Mouse (Mus musculus) embryonic fibroblast, embryonic 13.5 days (primary cell): ENCODE measurements around the gene Scg3. TPM values are rescaled to one million over a fixed set of nuclear protein-coding genes. Genes with fewer than 3 reads are reported as not detected.
A peak's percentile ranks its signal among the peaks of the same experiment; 100 is the strongest.
"Not testable (repeated sequence)": the region's sequence is repeated elsewhere in the genome, so short reads cannot be mapped to it uniquely, and the experiment has no call there.

Source experiments
- H3K27ac ChIP-seq: 2 replicates; pipeline ENCODE4 v1.5.1; 2012; ENCODE audit warnings: low read length, control low read depth, inconsistent platforms; ENCODE audit not compliant: insufficient read depth
- H3K4me1 ChIP-seq: 2 replicates; pipeline ENCODE4 v1.6.1; 2011; ENCODE audit warnings: low read length; ENCODE audit not compliant: control insufficient read depth, insufficient read depth
- H3K4me3 ChIP-seq: 2 replicates; pipeline ENCODE4 v1.5.1; 2011; ENCODE audit warnings: mild to moderate bottlenecking, control low read depth, low read length; ENCODE audit not compliant: insufficient read depth
- CTCF ChIP-seq: IDR thresholded peaks from 2 replicates; pipeline ENCODE4 v1.5.1; 2011; ENCODE audit warnings: mild to moderate bottlenecking, control low read depth, low read length, moderate library complexity, borderline replicate concordance; ENCODE audit not compliant: insufficient read depth
- POLR2A ChIP-seq: IDR thresholded peaks from 2 replicates; pipeline ENCODE4 v1.6.1; 2011; ENCODE audit warnings: low read depth, mild to moderate bottlenecking, control low read depth, low read length, moderate library complexity
- polyA plus RNA-seq: library from polyadenylated mRNA; stranded (reverse); fragments of >200 nt; gene quantifications from 2 replicates; pipeline ENCODE4 v1.2.4, GENCODE M21; 2011; ENCODE audit warnings: low read depth; ENCODE audit not compliant: missing spikeins, insufficient read length

Scg3 gene
- polyA plus RNA-seq, 1 experiment, result 0.46 TPM

GRCm38 (mm10) chr9:75630823-75631454 lies 52.9 kb downstream of the Scg3 start:
- Histone ChIP-seq H3K27ac (no peak overlapping the region), H3K4me3 (no peak overlapping the region), H3K4me1 (0 out of 2 replicates have a peak, but pooled peaks cover 2% of the 10 kb centered on the region)
- TF ChIP-seq POLR2A (no peak), CTCF (no peak)

GRCm38 (mm10) chr9:75626308-75626604 lies 57.6 kb downstream of the Scg3 start:
- no peaks in the 10 kb centered on the region for H3K4me1 ChIP-seq
- no peak overlapping the region for H3K27ac ChIP-seq
- H3K4me3 ChIP-seq, result peak overlapping the region; percentile 82
- no peak for TF ChIP-seq CTCF
- no peak for TF ChIP-seq POLR2A

DNA sequence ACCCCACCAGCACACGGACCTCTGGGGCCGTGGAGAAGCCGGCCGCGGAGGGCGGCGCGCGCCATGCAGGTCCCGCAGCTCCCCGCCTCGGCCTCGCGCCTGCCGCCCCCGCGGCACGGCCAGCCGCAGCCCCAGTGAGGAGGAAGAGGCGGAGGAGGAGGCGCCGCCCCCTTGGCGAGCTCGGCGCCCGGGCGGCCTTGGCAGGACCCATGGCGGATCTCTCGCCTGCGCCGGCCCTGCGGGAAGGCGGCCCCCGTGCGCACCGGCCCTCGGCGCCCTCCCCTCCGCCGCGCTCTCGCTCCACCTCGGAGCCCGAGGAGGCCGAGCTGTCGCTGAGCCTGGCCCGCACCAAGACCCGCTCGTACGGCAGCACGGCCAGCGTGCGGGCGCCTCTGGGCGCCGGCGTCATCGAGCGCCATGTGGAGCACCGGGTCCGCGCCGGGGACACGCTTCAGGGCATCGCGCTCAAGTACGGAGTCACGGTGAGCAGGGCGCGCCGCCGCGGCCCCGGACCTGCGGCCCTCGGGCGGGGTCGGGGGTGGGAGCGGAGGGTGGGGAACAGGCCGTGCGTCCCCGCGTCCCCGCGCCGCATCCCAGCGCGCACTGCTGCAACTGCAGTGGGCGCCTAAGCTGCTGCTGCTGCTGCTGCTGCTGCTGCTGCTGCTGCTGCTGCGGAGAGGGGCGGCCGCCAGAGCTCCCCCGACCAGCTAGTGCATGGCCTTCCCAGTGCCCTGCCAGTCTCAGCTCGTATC lies 58.1 kb downstream of the Scg3 start, which contains the start of gene Lysmd2:
Gene Lysmd2, plus strand, starts transcription at position 186 of the 752 bp plus-strand sequence.
- Histone ChIP-seq H3K27ac (no peak within 1 kb of the TSS; the same call in 1 of the 2 replicates), H3K4me3 (peak within 1 kb of the TSS; percentile 82), H3K4me1 (no peaks in the 10 kb centered on the region)
- TF ChIP-seq POLR2A, result peak; percentile 63
- TF ChIP-seq CTCF, result no peak

DNA sequence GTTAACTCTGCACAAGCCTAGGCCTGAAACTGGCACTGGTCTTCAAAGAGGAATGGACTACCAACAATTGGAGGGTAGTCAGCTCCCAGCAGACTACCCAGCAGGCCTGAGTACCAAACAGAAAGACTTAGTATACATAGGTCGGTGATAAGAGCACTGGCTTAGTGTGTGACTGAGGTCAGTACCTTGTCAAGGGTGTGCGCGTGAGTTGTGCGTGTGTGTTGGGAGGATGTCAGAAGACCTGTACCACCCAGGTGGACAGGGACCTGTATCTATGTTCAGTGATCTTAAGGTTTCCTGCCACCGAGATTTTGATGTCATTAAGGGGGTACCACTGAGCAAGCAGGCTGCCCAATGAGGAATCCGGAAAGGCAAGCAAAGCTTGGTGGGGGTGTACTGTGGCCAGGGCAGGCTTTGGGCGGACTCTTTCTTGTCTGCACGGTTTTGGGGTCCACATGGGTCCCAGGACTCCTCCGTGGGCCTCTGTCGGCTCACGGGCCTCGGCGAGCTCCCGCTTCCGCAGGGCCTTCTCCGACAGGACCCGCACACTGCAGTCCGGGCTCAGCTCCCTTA lies 58.8 kb downstream of the Scg3 start:
- H3K4me1 ChIP-seq, result no peaks in the 10 kb centered on the region
- no peak overlapping the region for H3K27ac ChIP-seq
- TF ChIP-seq CTCF, result no peak
- no peak for TF ChIP-seq POLR2A
- peak overlapping the region; percentile 82 for H3K4me3 ChIP-seq

DNA sequence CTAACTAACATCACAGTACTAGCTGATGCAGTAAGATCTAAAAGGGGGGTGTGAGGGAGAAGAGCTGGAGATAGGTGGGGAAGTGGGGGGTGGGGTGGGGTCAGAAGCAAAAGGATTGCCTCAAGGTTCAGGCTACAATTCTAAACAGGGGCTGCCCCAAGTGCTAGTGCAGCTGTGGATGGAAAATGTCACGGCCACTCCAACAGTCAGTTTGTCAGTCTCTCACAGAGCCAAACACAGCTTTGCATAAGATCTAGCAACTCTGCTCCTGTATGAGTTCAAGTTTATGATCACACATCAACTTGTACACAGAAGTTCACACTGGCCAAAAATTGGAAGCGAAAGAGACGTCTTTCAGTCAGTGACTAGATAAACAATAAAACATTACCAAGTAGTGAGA lies 62.4 kb downstream of the Scg3 start:
- no peak overlapping the region for H3K27ac ChIP-seq
- H3K4me3 ChIP-seq, result no peak overlapping the region
- no peaks in the 10 kb centered on the region for H3K4me1 ChIP-seq
- no peak for TF ChIP-seq CTCF
- TF ChIP-seq POLR2A, result no peak

- H3K4me1 ChIP-seq, H3K27ac ChIP-seq, H3K4me3 ChIP-seq: not testable (repeated sequence)
Measured at GRCm38 (mm10) chr9:75619761-75620160, 64.1 kb downstream of the Scg3 start.

DNA sequence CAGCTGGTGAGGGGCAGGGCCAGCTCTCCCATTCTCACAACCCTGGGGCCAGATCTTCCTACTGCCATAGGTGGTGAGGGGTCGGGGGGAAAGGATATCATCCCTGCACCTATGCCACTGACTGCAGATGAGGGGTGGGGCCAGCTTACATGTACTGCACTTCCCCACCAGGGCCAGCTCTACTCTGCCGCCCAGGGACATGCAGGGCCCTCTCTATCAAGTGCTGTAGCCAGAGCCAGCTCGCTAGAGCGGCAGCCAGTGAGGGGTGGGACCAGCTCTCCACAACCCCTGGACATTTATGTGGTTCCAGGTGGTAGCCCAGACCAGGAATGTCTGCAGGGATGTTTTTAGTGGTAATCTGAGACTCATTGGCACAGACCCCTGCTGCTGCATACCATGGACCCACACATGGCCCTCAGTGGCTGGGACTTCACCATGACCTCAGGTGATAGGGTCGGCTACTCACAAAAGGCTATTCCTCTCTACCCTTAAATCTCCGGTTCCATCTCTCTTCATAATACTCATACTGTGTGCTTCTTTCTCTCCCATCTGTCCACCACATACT lies 64.9 kb downstream of the Scg3 start:
- no peak overlapping the region for H3K27ac ChIP-seq
- no peak overlapping the region for H3K4me3 ChIP-seq
- no peak for TF ChIP-seq CTCF
- TF ChIP-seq POLR2A, result no peak
- H3K4me1 ChIP-seq, result no peaks in the 10 kb centered on the region

DNA sequence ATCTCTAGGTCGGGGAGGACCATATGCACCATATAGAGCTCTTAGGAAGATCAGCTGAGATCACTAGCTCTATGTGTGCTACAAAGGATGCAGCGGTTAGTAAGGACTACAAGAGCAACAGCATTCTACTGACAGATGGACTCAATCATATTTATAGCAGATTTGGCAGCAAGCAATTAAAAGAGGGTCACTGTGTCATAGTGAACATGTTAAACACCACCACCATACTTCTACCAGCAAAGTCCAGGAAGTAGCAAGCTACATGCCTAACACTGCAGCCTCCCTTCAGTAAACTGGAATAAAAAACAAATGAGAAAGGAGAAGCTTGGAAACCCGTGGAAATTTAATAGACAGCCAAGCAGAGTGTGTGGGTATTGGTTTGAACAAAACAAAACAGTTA lies 67.3 kb downstream of the Scg3 start:
- no peak overlapping the region for H3K27ac ChIP-seq
- no peaks in the 10 kb centered on the region for H3K4me1 ChIP-seq
- TF ChIP-seq CTCF (no peak), POLR2A (no peak)
- H3K4me3 ChIP-seq, result no peak overlapping the region

- Histone ChIP-seq H3K27ac (no peak within 1 kb of the TSS), H3K4me3 (peak within 1 kb of the TSS; percentile 54), H3K4me1 (no peaks in the 10 kb centered on the region)
- TF ChIP-seq POLR2A (peak; percentile 36; the same call in 1 of the 2 replicates), CTCF (no peak)
Measured at GRCm38 (mm10) chr9:75610571-75611493, 73.0 kb downstream of the Scg3 start, which contains the start of gene Tmod2. Gene Tmod2, minus strand, starts transcription at chr9:75611325.
